Mouse (Mus musculus) lung, adult 2 months (tissue): ENCODE results near the gene Slc35f1.

Source experiments
- CTCF ChIP-seq: fragments of 200-500 bp; IDR thresholded peaks from 2 replicates; pipeline ENCODE4 v1.5.1; 2011; ENCODE audit warnings: mild to moderate bottlenecking, low read length, control low read depth; ENCODE audit not compliant: insufficient read depth
- POLR2A ChIP-seq: fragments of 200-500 bp; IDR thresholded peaks from 2 replicates; pipeline ENCODE4 v1.6.1; 2011; ENCODE audit warnings: low read depth, mild to moderate bottlenecking, control low read depth, low read length, borderline replicate concordance; ENCODE audit errors: extremely low read depth

GRCm38 (mm10) chr10:53132707-53133106, 442.4 kb downstream of the Slc35f1 start:
- no peak for TF ChIP-seq CTCF
- TF ChIP-seq POLR2A = no peak
